Mouse (Mus musculus): Measurements from ENCODE around the gene Ckap4. TPM values are rescaled to one million over a fixed set of nuclear protein-coding genes. Genes with fewer than 3 reads are reported as not detected.

The Ckap4 gene
- total RNA-seq (2017) = 40.4 and 43.1 TPM in 2 replicates

- ATAC-seq (ENCODE audit: extremely low read depth, insufficient number of reproducible peaks, low FRiP score, poor library complexity, severe bottlenecking) = peak; percentile 24; the same call in 1 of the 2 replicates
Measured at GRCm38 (mm10) chr10:84533912-84534671, at the start of gene Ckap4. Gene Ckap4 (minus strand): TSS chr10:84534062.

GRCm38 (mm10) chr10:84582236-84582635 lies 48.4 kb upstream of the Ckap4 start:
- no peak for ATAC-seq (ENCODE audit: extremely low read depth, insufficient number of reproducible peaks, low FRiP score, poor library complexity, severe bottlenecking)

GRCm38 (mm10) chr10:84581191-84581590 lies 47.3 kb upstream of the Ckap4 start:
- no peak for ATAC-seq (ENCODE audit: extremely low read depth, insufficient number of reproducible peaks, low FRiP score, poor library complexity, severe bottlenecking)

GRCm38 (mm10) chr10:84579527-84579926 lies 45.7 kb upstream of the Ckap4 start:
- no peak for ATAC-seq (ENCODE audit: extremely low read depth, insufficient number of reproducible peaks, low FRiP score, poor library complexity, severe bottlenecking)

- ATAC-seq (ENCODE audit: extremely low read depth, insufficient number of reproducible peaks, low FRiP score, poor library complexity, severe bottlenecking) = no peak
Measured at GRCm38 (mm10) chr10:84578738-84579137, 44.9 kb upstream of the Ckap4 start.

- peak; percentile 34 for ATAC-seq (ENCODE audit: extremely low read depth, insufficient number of reproducible peaks, low FRiP score, poor library complexity, severe bottlenecking)
Measured at GRCm38 (mm10) chr10:84577071-84577727, 43.3 kb upstream of the Ckap4 start.

- ATAC-seq (ENCODE audit: extremely low read depth, insufficient number of reproducible peaks, low FRiP score, poor library complexity, severe bottlenecking) = peak; percentile 82
Measured at GRCm38 (mm10) chr10:84576395-84577070, 42.7 kb upstream of the Ckap4 start, which contains the start of gene Tcp11l2. Gene Tcp11l2 (plus strand): TSS chr10:84576626.

- peak; percentile 57 for ATAC-seq (ENCODE audit: extremely low read depth, insufficient number of reproducible peaks, low FRiP score, poor library complexity, severe bottlenecking)
Measured at GRCm38 (mm10) chr10:84576029-84576394, 42.1 kb upstream of the Ckap4 start.

GRCm38 (mm10) chr10:84573671-84574420 lies 40.0 kb upstream of the Ckap4 start:
- ATAC-seq (ENCODE audit: extremely low read depth, insufficient number of reproducible peaks, low FRiP score, poor library complexity, severe bottlenecking) = peak; percentile 39

- ATAC-seq (ENCODE audit: extremely low read depth, insufficient number of reproducible peaks, low FRiP score, poor library complexity, severe bottlenecking) = peak; percentile 51; the same call in 1 of the 2 replicates
Measured at GRCm38 (mm10) chr10:84571052-84571639, 37.3 kb upstream of the Ckap4 start.

- ATAC-seq (ENCODE audit: extremely low read depth, insufficient number of reproducible peaks, low FRiP score, poor library complexity, severe bottlenecking) = no peak
Measured at GRCm38 (mm10) chr10:84564427-84564826, 30.6 kb upstream of the Ckap4 start.

GRCm38 (mm10) chr10:84562567-84563554 lies 29.0 kb upstream of the Ckap4 start:
- ATAC-seq (ENCODE audit: extremely low read depth, insufficient number of reproducible peaks, low FRiP score, poor library complexity, severe bottlenecking) = peak; percentile 81

- no peak for ATAC-seq (ENCODE audit: extremely low read depth, insufficient number of reproducible peaks, low FRiP score, poor library complexity, severe bottlenecking)
Measured at GRCm38 (mm10) chr10:84562121-84562520, 28.3 kb upstream of the Ckap4 start.

GRCm38 (mm10) chr10:84559986-84560385 lies 26.1 kb upstream of the Ckap4 start:
- ATAC-seq (ENCODE audit: extremely low read depth, insufficient number of reproducible peaks, low FRiP score, poor library complexity, severe bottlenecking) = no peak

- ATAC-seq (ENCODE audit: extremely low read depth, insufficient number of reproducible peaks, low FRiP score, poor library complexity, severe bottlenecking) = peak; percentile 62
Measured at GRCm38 (mm10) chr10:84558511-84558910, 24.6 kb upstream of the Ckap4 start.

- no peak for ATAC-seq (ENCODE audit: extremely low read depth, insufficient number of reproducible peaks, low FRiP score, poor library complexity, severe bottlenecking)
Measured at GRCm38 (mm10) chr10:84556120-84556519, 22.3 kb upstream of the Ckap4 start.

GRCm38 (mm10) chr10:84554291-84555009 lies 20.6 kb upstream of the Ckap4 start:
- peak; percentile 59 for ATAC-seq (ENCODE audit: extremely low read depth, insufficient number of reproducible peaks, low FRiP score, poor library complexity, severe bottlenecking)
